Mouse (Mus musculus) liver, embryonic 13.5 days (tissue): ENCODE results near the gene Ifi27l2b. TPM values are rescaled to one million over a fixed set of nuclear protein-coding genes. Genes with fewer than 3 reads are reported as not detected.
"Not testable (repeated sequence)": the region's sequence is repeated elsewhere in the genome, so short reads cannot be mapped to it uniquely, and the experiment has no call there.

ENCODE experiments used
- ATAC-seq: fragments of 200-750 bp; cut with Nextera tagmentation; 2 replicates; pipeline ENCODE4 v1.8.0; 2017; ENCODE audit warnings: low read depth, mild to moderate bottlenecking, moderate number of reproducible peaks, moderate library complexity
- DNase-seq: peaks from one replicate; pipeline ENCODE4 v3.0.0; 2022
- H3K27ac ChIP-seq: fragments of 300-500 bp; sonication (generic); 2 replicates; pipeline ENCODE4 v1.5.1; 2015; ENCODE audit warnings: moderate library complexity, mild to moderate bottlenecking, inconsistent platforms
- H3K27me3 ChIP-seq: fragments of 300-500 bp; sonication (generic); 2 replicates; pipeline ENCODE4 v1.6.1; 2015; ENCODE audit warnings: mild to moderate bottlenecking, inconsistent platforms
- H3K36me3 ChIP-seq: fragments of 300-500 bp; sonication (generic); 2 replicates; pipeline ENCODE4 v1.6.1; 2015; ENCODE audit warnings: mild to moderate bottlenecking, inconsistent platforms
- H3K4me1 ChIP-seq: fragments of 300-500 bp; sonication (generic); replicated peaks from 2 replicates; pipeline ENCODE4 v1.6.1; 2015; ENCODE audit warnings: inconsistent platforms
- H3K4me2 ChIP-seq: fragments of 300-500 bp; sonication (generic); 2 replicates; pipeline ENCODE4 v1.6.1; 2015; ENCODE audit warnings: inconsistent platforms, mild to moderate bottlenecking, moderate library complexity
- H3K4me3 ChIP-seq: fragments of 300-500 bp; sonication (generic); replicated peaks from 2 replicates; pipeline ENCODE4 v1.5.1; 2015; ENCODE audit warnings: mild to moderate bottlenecking, inconsistent platforms
- H3K9ac ChIP-seq: fragments of 300-500 bp; sonication (generic); 2 replicates; pipeline ENCODE4 v1.6.1; 2015; ENCODE audit warnings: mild to moderate bottlenecking, inconsistent platforms
- H3K9me3 ChIP-seq: fragments of 300-500 bp; sonication (generic); replicated peaks from 2 replicates; pipeline ENCODE4 v1.6.1; 2016; ENCODE audit warnings: inconsistent platforms
- WGBS: fragments of 180-500 bp; shearing (Covaris S2); methylation state at CpG from one replicate; pipeline ENCODE4 v1.1.7; 2015; ENCODE audit not compliant: insufficient replicate concordance; 5-methylcytosine and 5-hydroxymethylcytosine counted together
- polyA plus RNA-seq: library from polyadenylated mRNA; unstranded; fragments of >200 nt; fragmentation: Nextera tagmentation; extraction: Ambion mirVana; gene quantifications from 2 replicates; pipeline ENCODE4 v1.2.1, GENCODE M21; 2015

Gene Ifi27l2b
- not detected in 2 replicates for polyA plus RNA-seq

DNA sequence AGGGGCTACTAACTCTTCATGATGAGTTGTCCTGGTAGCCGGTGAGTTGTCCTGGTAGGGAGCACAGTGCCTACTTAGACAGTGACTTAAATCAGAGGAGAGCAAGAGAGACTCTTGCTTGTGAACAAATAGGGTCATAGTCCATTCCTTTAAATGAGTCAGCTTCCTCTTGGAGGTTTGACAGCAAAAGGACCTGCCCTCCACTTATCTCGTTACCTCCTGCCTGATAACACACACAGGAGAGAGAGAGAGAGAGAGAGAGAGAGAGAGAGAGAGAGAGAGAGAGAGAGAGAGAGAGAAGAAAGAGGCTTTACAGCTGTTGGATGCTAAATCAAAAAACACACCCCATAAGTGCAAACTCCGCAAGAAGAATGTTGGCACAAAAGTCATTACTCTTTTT is at the start of gene Ifi27l2b:
Ifi27l2b (minus strand) TSS at position 84 of the 400 bp plus-strand sequence.
- DNase-seq (no peak), ATAC-seq (no peak)
- Histone ChIP-seq H3K36me3 (no peaks in the 10 kb centered on the region), H3K4me2 (no peak within 1 kb of the TSS), H3K4me1 (no peaks in the 10 kb centered on the region), H3K27me3 (no peaks in the 10 kb centered on the region), H3K9me3 (no peaks in the 10 kb centered on the region), H3K4me3 (no peak within 1 kb of the TSS), H3K9ac (no peak within 1 kb of the TSS), H3K27ac (no peak within 1 kb of the TSS)
- WGBS: 53% methylated on average over 3 of the region's 3 CpGs

DNA sequence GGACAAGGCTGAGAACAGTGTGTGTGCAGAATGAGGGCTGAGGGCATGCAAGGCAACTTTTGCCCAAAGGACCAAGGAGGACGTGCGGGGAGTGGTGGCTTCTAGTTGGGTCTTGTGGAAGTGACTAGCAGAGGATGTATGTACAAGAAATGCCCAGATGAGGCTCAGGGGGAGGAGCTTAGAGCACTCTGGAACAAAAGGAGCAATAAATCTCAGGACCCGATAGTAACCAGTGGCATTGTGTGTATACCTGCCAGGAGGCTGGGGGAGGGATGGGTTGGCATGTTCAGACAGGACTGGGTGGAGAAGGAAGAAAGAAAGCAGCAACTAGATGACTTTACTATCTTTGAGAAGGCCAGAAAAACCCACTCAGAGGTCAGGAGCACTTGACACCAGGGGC is 47.4 kb upstream of the Ifi27l2b start:
- 55% methylated on average over 3 of the region's 3 CpGs for WGBS
- Histone ChIP-seq H3K27ac (no peak overlapping the region), H3K4me2 (no peak overlapping the region), H3K9me3 (no peaks in the 10 kb centered on the region), H3K27me3 (no peaks in the 10 kb centered on the region), H3K9ac (no peak overlapping the region), H3K4me1 (no peaks in the 10 kb centered on the region), H3K4me3 (no peak overlapping the region), H3K36me3 (no peaks in the 10 kb centered on the region)
- ATAC-seq (no peak), DNase-seq (no peak)

DNA sequence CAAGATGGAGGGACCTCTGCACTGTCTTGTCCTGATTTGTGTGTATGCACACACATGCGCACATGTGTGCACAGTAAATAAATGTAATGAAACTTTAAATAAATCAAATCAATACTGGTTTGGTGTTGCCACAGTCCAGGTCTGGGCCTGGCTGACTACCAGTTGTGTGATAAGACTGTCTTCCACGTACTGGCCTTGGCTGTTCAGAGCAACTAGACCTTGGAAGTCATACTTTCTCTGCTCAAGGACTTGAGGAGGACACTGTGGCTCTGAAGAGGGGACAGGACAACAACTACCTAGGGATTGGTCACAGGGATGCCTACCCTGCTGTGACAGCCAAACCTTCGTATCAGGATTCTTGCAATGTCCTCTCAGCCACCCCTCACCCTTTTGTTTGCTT is 46.3 kb upstream of the Ifi27l2b start:
- no peak overlapping the region for H3K4me3 ChIP-seq
- WGBS: 45% methylated on average over 3 of the region's 3 CpGs
- H3K4me2 ChIP-seq: no peak overlapping the region
- no peaks in the 10 kb centered on the region for H3K9me3 ChIP-seq
- DNase-seq (no peak), ATAC-seq (no peak)
- no peak overlapping the region for H3K9ac ChIP-seq
- no peaks in the 10 kb centered on the region for H3K27me3 ChIP-seq
- no peak overlapping the region for H3K27ac ChIP-seq
- H3K4me1 ChIP-seq: no peaks in the 10 kb centered on the region
- H3K36me3 ChIP-seq: no peaks in the 10 kb centered on the region

DNA sequence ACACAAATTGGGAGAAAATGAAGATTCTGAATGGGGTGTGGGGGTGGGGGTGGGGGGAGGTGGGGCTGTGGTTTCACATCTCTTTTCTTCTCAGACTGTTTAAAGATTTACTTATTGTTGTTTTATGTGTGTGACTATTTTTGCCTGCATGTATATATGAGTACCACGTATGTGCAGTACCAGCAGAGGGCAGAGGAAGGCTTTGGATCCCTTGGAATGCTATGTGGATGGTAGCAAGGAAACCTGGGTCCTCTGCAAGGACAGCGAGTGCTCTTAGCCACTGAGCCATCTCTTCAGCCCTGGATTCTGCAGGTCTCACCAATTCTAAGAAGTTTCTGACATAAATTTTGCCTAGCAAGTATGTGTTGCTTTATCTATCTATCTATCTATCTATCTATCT is 42.2 kb upstream of the Ifi27l2b start:
- Histone ChIP-seq H3K9me3 (no peaks in the 10 kb centered on the region), H3K4me3 (no peak overlapping the region), H3K4me1 (no peaks in the 10 kb centered on the region), H3K36me3 (no peaks in the 10 kb centered on the region), H3K27me3 (no peaks in the 10 kb centered on the region), H3K27ac (no peak overlapping the region), H3K9ac (no peak overlapping the region), H3K4me2 (no peak overlapping the region)
- WGBS: 63% methylated on average over 2 of the region's 2 CpGs
- ATAC-seq: no peak
- DNase-seq: no peak

DNA sequence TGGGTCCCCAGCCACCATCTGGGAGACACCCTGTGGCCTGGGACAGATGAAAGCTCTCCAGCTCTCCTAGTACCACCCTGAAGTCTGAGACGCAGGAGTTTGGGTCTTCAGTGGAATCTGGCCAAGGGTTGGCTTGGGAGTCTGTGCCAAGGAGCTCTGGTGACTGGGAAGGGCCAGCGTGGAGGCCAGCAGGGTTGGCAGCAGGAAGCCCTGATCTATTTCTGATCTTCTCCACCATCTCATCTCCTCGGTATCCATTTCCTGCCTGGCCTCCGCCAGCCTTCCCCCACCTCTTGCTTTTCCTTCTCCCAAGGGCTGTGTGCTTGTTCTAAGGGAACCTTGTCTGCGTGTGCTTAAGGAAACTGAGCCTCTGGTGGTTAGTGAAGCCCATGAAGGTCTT is 41.7 kb upstream of the Ifi27l2b start:
- WGBS: 34% methylated on average over 5 of the region's 5 CpGs
- Histone ChIP-seq H3K27me3 (no peaks in the 10 kb centered on the region), H3K9ac (no peak overlapping the region), H3K9me3 (no peaks in the 10 kb centered on the region), H3K4me2 (no peak overlapping the region), H3K4me1 (no peaks in the 10 kb centered on the region), H3K36me3 (no peaks in the 10 kb centered on the region), H3K4me3 (no peak overlapping the region), H3K27ac (no peak overlapping the region)
- DNase-seq (no peak), ATAC-seq (no peak)

DNA sequence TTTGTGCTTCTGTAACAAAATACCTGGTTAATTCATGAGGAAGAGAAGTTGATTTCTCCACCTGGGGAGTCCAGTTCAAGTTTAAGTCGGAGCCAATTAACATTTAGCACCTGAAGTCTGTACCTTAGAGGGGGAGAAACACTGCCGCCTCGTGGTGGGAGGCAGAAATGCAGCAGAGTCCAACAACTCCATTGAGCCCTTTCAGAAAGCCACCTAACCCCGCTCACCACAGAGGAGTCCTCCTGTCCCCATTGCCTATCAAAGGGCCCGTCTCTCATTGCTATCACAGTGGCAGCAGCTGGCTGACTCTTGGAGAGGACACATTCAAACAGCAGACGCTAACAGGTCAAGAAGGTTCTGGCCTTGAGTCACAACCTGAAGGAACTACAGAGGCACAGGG is 37.5 kb upstream of the Ifi27l2b start:
- no peak overlapping the region for H3K4me3 ChIP-seq
- ATAC-seq (no peak), DNase-seq (peak; percentile 18)
- H3K36me3 ChIP-seq: no peaks in the 10 kb centered on the region
- H3K9ac ChIP-seq: no peak overlapping the region
- 22% methylated on average over 6 of the region's 6 CpGs for WGBS
- no peaks in the 10 kb centered on the region for H3K9me3 ChIP-seq
- no peak overlapping the region for H3K4me2 ChIP-seq
- no peak overlapping the region for H3K27ac ChIP-seq
- no peaks in the 10 kb centered on the region for H3K4me1 ChIP-seq
- H3K27me3 ChIP-seq: no peaks in the 10 kb centered on the region

DNA sequence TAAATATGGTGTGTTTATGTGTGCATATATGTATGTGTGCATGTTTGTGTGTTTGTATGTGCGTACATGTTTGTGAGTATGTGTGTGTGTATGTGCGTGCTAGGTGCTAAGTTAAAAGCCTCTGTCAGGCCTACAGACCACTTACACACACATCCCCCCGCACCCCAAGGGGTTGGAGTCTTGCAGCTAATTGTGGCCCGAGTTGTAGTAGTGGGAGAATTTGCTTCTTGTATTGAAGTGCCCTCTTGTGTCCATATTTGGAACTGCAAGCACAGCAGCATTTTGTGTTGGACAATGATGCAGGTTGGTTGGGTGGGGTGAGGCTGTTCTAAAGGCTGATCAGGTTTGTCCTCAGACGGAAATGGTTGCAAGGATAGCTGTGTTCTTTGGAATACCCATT is 35.7 kb upstream of the Ifi27l2b start:
- no peak overlapping the region for H3K27ac ChIP-seq
- no peak overlapping the region for H3K9ac ChIP-seq
- DNase-seq (peak; percentile 31), ATAC-seq (no peak)
- no peak overlapping the region for H3K4me3 ChIP-seq
- H3K4me1 ChIP-seq: no peaks in the 10 kb centered on the region
- H3K9me3 ChIP-seq: no peaks in the 10 kb centered on the region
- no peaks in the 10 kb centered on the region for H3K27me3 ChIP-seq
- no peak overlapping the region for H3K4me2 ChIP-seq
- no peaks in the 10 kb centered on the region for H3K36me3 ChIP-seq
- 29% methylated on average over 5 of the region's 5 CpGs for WGBS

DNA sequence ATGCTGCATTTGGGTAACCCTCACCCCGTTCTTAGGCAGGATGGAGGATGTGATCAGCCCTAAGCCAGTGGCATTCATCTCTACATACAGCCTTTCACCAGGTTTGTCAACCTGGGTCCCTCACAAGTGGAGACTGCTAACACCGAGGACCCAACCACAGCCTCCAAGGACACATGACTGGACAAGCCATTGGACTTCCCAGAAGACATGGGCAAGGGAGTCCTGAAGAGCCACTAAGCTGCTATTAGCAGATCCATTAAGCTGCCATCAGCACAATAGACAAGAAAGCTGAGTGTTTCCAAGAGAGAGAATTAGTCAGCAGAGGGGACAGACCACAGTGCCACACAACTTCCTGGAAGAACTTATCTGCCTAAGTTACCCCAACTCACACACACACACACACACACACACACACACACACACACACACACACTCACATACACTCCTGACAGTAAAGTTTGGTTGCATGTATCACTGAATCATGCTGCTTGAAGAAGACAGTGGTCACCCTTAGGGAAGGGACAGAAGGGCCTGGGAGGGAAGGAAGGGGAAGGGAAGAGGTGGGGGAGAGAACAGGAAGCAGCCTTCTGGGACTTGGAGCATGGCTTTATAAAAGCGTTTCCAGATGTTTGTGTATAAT is 34.2 kb upstream of the Ifi27l2b start:
- WGBS: 55% methylated on average over 3 of the region's 3 CpGs
- ATAC-seq: no peak

DNA sequence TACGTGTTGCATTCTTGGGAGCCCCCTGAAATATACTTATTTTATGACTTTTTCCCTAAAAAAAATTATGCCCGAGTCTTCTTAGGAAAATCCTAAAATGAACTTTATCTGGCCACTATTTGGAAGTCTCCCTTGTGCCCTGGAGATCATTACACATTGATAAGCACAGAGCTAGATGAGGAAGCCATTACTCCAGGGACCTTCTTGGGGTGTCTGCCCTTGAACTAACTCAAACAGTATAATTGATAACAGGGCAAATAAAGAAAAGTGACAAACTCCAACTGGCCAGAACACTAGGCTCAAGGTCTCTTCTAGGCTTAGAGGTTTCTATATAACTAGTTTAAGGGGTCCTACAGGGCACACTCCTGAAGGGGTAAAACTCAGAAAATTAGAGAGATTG is 30.7 kb upstream of the Ifi27l2b start:
- no peak overlapping the region for H3K9ac ChIP-seq
- H3K4me2 ChIP-seq: no peak overlapping the region
- no peak for ATAC-seq
- no peaks in the 10 kb centered on the region for H3K9me3 ChIP-seq
- H3K4me1 ChIP-seq: no peaks in the 10 kb centered on the region
- 54% methylated on average over 2 of the region's 2 CpGs for WGBS
- no peaks in the 10 kb centered on the region for H3K27me3 ChIP-seq
- no peak for DNase-seq
- no peak overlapping the region for H3K4me3 ChIP-seq
- H3K36me3 ChIP-seq: no peaks in the 10 kb centered on the region
- H3K27ac ChIP-seq: no peak overlapping the region

More for the DNA sequence above, 34.2 kb upstream of the Ifi27l2b start:
- Histone ChIP-seq H3K4me1 (no peaks in the 10 kb centered on the region), H3K36me3 (no peaks in the 10 kb centered on the region), H3K4me3 (no peak overlapping the region), H3K27me3 (no peaks in the 10 kb centered on the region), H3K4me2 (no peak overlapping the region), H3K9me3 (no peaks in the 10 kb centered on the region), H3K27ac (no peak overlapping the region), H3K9ac (no peak overlapping the region)
- DNase-seq: no peak

DNA sequence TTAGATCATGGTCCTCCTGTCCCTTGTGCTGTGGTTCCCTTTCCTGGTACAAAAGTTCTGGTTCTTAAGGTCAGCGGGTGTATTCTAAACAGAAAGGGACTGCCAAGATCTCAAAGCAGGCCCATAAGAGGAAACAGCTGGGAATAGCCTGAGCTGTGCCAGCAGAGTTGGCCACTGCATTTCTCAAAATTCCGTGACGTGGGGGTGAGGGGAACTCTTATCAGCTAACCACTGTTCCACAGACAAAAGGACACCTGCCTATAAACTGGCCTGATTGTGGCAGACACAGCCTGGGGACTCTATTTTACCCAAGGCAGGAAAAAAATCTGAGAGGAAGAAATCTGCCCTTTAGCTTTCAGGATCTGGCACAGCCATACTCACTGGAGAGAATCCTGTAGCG is 30.3 kb upstream of the Ifi27l2b start:
- Histone ChIP-seq H3K9me3 (no peaks in the 10 kb centered on the region), H3K4me1 (no peaks in the 10 kb centered on the region), H3K27ac (no peak overlapping the region), H3K36me3 (no peaks in the 10 kb centered on the region), H3K4me2 (no peak overlapping the region), H3K27me3 (no peaks in the 10 kb centered on the region), H3K4me3 (no peak overlapping the region), H3K9ac (no peak overlapping the region)
- 37% methylated on average over 4 of the region's 4 CpGs for WGBS
- DNase-seq: no peak
- no peak for ATAC-seq

DNA sequence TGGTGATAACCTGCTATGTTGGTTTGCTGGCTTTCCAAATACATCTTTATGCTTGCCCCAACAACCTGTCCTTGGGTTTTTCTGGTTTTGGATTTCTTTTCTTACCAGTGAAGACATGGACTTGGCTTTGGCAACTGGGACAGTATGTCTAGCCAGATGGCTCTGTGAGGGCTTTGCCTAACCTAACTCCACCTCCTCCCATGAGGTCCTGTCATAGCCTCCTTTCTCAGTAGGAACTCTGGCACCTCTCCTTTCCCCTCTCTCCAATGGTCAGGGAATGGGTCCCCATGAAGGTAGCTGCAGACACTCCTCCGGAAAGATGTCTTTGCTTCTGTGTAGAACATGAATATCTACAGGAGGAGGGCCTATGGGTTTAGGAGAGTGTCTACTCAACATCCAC is 29.7 kb upstream of the Ifi27l2b start:
- H3K27ac ChIP-seq: no peak overlapping the region
- no peaks in the 10 kb centered on the region for H3K9me3 ChIP-seq
- no peaks in the 10 kb centered on the region for H3K36me3 ChIP-seq
- no peak for DNase-seq
- no peak overlapping the region for H3K4me3 ChIP-seq
- no peak for ATAC-seq
- WGBS: 62% methylated on average over 1 of the region's 1 CpGs
- no peak overlapping the region for H3K9ac ChIP-seq
- H3K4me2 ChIP-seq: no peak overlapping the region
- no peaks in the 10 kb centered on the region for H3K27me3 ChIP-seq
- H3K4me1 ChIP-seq: no peaks in the 10 kb centered on the region

DNA sequence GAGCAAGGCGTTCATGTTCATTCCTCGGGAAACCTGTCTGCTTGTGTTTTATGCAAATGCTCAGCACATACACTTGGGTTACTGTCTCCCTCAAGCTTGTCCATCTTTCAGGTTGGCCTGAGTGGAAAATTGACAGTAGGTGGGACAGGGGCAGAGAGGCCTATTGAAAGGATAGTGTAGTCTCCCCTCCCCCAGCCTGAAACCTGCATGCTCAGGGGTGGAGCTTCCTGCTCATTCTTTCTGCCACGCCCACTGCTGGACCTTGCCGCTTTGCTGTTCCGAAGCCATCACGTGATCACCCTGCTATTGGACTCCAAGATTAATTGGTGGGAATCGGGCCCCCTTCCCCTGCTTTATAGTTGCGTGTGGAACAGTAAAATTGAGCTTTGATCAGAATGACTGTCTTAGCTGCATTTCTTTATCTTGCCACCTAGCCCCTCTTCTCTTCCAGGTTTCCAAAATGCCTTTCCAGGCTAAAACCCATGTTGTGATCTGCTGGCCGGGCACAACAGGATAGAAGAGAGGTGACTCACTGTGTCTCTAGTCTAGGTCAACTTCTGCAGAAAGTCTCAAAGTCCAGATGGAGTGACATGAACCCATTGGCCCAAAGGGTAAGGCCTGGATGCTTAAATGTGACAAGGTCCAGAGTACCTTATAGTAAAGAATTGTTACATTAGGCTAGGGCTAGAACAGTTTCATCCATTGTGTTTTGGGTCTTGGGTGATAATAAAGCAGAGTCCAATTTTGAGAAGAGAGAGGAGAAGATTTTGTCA is 27.4 kb upstream of the Ifi27l2b start:
- H3K9me3 ChIP-seq, H3K4me1 ChIP-seq, DNase-seq, H3K27me3 ChIP-seq, H3K27ac ChIP-seq, H3K4me2 ChIP-seq, H3K4me3 ChIP-seq, H3K36me3 ChIP-seq, H3K9ac ChIP-seq, ATAC-seq: not testable (repeated sequence)
- WGBS: 56% methylated on average over 9 of the region's 9 CpGs
